Mouse (Mus musculus): ENCODE results near the gene Cyp2u1. TPM values are rescaled to one million over a fixed set of nuclear protein-coding genes. Genes with fewer than 3 reads are reported as not detected.

The Cyp2u1 gene
- total RNA-seq, 2 experiments from 2014 or later: 15.8 to 16.7 TPM

DNA sequence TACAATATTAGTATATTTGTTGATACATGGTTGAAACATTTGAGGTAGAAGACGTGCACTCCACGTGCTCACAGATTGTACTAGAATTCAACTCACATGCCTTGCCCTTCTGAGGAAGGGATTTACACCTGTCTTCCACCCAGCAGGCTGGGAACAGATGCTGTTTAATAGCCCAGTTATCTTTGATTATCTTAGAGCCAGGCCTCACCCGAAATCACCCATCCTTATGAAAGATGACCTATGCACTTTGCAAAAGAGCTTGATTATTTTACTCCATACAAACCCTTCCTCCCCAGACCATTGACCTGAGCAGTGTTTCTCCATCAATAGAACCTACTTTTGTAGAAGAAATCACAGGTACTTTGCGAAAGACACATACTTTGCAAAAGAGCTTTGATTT, 7.5 kb upstream of the Cyp2u1 start:
- intact Hi-C loops (cut with DNase I): no loop called here
- DNase-seq (ENCODE audit: low spot score in 2 of 2): no peak

DNA sequence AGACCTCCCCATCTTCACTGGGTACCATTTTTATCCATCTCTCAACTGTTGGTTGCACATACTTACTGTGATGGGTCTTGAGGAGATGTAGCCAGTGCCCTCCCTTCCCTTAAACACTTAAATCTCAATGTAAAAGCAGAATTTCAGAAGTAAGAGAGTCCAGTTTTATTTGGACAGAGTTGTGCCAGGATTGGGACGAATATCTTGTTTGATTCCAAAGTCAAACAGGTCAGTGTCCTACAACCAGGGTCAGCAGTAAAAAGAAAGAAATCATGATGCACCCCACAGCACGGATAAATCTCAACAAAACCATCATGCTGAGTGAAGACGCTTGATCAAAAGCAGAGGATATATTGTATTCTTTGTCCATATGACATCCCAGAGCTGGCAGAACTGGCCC, 4.8 kb upstream of the Cyp2u1 start:
- DNase-seq (ENCODE audit: low spot score in 2 of 2): no peak
- intact Hi-C loops (cut with DNase I): no loop called here

DNA sequence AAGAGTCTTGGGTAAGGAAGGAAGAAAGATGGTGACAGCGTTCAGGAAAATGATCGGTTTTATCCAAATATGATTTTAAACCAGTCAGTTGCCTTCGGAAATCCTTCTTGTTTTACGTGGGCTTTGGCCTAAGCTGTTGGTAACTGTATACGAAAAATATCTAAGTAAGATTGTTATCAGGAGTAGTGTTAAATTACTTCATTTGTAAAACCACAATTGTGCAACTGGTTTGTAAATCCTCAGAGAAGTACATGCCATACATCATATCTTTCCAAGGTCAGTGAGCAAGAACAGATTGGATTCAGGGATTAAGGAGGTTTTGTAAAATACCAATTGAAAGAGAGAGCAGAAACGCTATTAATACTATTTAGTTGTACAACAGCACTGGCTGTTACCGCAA, 3.2 kb upstream of the Cyp2u1 start:
- intact Hi-C loops (cut with DNase I): no loop called here
- no peak for DNase-seq (ENCODE audit: low spot score in 2 of 2)

DNA sequence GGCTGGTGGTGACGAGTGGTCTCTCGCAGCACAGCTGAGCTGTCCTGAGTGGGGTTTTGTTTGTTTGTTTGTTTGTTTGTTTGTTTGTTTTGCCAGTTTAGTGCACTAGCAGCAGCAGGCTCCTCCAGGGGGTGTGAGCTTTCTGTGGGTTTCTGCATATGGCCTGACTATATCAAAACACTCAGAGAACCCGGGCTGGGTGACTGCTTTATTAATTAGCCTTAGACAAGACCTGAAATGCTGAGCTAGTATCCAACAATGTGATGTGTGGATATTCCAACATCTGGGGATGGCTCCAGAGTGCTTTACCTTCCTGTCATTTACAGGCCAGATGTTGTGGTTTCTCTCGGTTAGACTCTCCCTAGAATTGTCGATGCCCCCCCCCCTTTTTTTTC, 290 bp upstream of the Cyp2u1 start:
- no peak for DNase-seq (ENCODE audit: low spot score in 2 of 2)
- intact Hi-C loops (cut with DNase I): no loop called here

DNA sequence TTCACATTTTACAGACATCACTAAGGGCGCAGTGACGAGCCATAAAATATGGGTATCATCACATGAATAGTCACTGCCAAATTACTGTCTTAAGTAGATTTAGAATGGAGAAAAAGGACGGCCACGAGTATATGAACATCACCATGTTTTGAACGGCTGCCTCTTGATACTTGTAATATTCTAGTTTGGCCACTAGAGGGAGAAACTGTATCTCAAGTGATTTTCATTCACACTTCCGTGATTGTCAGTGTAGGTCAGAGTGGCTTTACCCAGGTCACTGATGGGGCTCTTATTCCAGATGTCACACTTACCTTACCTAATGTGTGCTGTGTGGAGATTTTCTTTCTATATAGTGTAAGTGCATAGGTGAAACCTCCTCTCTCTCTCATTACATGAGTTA, 3.1 kb downstream of the Cyp2u1 start:
- intact Hi-C loops (cut with DNase I): no loop called here
- DNase-seq (ENCODE audit: low spot score in 2 of 2): no peak

DNA sequence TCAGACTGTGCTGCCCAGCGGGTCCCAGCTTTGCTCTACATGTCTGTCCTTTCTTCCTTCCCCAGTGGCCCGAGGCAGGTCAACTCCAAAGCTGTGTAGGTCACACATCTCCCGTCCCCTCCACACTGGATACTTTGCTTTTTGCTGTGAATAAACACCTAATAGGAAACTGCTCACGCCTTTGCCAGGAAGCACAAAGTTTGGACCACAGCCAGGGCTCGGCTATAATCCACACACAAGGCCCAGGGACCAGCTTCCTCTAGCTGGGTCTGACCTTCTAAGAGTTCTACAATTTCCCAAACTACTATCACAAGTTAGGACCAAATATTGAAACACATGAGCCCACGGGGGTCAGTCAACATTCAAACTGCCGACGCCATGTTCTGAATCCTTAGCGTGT, 3.9 kb downstream of the Cyp2u1 start:
- intact Hi-C loops (cut with DNase I): no loop called here
- DNase-seq (ENCODE audit: low spot score in 2 of 2): no peak

DNA sequence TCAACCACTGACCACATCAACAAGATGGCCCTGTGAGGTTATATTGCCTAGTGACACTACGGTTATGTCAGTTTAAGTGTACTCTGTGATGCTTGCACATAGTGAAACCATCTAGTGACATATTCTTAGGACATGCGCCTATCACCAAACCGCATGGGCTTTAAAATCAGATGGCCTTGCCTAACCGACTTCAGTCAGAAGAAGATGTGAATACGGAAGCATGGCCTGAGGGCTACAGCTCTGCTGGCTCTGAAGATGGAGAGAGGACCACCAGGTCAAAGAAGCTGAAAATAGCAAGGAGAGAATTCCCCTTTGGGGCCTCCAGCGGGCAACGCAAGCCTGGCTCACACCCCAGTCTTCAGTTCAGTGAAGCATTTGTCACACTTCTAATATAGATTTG, 6.1 kb downstream of the Cyp2u1 start:
- intact Hi-C loops (cut with DNase I): no loop called here
- DNase-seq (ENCODE audit: low spot score in 2 of 2): no peak

DNA sequence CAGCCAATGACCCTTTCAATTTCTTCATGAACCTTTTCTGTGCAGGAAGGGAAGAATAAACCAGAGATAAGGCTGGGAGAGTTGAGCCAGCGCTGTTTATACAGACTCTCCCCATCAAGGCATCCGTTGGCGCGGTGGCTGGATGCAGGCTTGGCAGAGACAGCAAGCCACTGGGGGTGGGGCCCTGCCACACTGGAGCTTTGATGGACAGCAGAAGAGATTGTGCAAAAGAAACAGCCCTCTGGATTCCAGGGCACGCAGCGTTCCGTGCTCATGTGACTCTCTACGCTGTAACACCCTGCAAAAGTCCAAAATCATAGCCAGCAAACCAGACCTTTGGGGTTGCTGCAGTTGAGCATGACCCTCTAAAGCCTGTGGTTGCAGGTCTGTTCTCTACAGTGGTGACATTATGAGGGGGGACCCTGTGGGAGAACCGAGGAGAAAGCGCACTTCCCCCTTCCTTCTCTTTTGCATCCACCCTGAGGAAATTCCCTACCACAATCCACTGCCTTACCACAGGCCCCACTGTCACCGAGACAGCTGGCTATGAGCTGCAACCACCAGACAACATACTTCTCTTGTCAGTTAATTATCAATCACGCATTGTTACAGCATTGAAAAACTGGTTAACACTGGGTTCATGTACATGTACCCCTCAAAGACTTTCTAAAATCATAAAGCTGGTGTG, 7.4 kb downstream of the Cyp2u1 start:
- DNase-seq (ENCODE audit: low spot score in 2 of 2): no peak
- intact Hi-C loops (cut with DNase I): no loop called here

DNA sequence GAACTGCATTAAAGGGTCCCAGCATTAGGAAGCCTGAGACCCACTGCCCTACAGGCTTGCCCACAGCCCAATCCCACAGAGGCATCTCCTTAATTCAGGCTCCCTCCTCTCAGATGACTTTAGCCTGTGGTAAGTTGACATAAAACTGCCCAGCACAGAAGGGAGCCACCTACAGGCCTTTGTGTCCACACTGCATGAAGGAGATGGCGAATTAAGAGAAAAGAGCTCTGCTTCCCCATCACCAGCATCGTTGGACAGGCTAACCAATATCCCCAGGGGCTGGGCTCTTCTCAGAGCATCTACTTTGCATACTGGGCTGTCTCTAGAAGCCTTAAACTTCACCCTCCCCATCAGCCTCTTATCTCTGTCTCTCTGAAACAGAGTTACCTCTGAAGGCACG, 8.5 kb downstream of the Cyp2u1 start:
- DNase-seq (ENCODE audit: low spot score in 2 of 2): no peak
- intact Hi-C loops (cut with DNase I): no loop called here

DNA sequence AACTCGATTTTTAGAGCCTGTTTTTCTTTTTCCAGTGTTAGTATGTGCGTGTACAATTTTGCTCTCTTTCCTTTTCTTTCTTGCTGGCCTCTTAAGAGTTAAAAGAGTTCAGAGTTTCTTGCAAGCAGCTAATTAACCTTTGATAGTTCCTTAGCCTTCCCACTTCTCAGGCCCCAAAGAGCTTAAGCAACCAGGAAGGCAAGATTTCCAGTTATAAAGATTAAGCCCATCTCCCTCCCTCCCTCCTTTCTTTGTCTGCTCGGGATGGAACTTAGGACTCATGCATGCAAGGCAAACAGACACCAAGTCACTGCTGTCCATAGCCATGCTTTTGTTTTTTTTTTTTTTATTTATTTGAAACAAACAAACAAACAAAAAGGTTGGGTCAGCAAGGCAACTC, 10.1 kb downstream of the Cyp2u1 start:
- intact Hi-C loops (cut with DNase I): no loop called here
- DNase-seq (ENCODE audit: low spot score in 2 of 2): no peak

DNA sequence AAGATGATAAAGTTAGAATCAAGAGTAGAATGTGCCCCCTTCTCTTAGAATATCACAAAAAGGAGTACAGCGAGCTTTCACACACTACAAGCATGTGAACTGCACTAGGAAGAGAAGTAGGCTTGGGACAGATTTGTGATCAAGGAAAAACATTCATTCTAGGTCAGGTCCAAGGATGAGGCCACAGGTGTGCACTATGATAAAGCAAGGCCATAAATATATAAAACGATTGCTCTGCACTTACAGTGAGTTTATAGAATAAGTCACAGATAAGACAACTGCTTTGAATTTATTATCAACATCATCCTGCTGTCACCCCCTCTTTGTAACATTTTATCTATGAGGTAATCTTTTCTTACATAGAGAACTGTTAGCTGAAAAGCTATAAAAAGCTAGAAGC, 10.7 kb downstream of the Cyp2u1 start:
- no peak for DNase-seq (ENCODE audit: low spot score in 2 of 2)
- intact Hi-C loops (cut with DNase I): no loop called here

DNA sequence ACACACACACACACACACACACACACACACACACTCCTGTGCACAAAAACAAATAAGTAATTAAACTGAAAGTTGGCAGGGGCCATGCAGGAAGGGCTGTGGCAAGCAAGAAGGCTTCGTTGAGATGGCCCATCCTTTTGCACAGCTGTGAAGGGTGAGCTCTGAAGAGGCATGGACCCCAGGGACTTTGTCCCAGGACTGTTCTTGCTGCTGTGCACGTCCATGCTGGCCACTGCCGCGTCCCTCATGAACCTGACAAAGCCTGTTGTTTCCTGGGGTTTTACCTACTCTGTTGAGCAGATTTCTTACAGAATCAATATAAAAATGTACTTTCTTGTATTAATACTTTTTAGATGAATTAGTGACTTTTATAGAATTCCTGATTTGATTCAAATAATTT, 11.1 kb downstream of the Cyp2u1 start:
- no peak for DNase-seq (ENCODE audit: low spot score in 2 of 2)
- intact Hi-C loops (cut with DNase I): no loop called here

DNA sequence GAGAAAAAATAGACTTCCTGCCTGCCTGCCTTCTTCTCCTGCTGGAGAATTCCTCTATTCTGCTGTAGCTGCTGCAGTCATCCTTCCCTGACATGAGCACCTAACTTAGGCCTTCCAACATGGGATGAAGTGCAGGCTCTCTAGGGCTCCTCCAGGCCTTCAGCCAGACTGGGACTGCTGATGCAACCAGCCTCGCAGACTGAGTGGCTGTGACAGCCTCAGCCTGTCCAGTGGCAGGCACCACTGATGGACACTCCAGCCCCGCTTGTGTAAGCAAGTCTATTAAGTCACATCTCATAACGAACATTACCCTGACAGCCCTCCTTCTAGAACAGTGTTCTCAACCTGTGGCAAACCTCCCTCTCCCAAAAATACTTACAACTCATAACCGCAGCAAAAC, 28.9 kb downstream of the Cyp2u1 start:
- DNase-seq (ENCODE audit: low spot score in 2 of 2): no peak
- intact Hi-C loops (cut with DNase I): no loop called here

DNA sequence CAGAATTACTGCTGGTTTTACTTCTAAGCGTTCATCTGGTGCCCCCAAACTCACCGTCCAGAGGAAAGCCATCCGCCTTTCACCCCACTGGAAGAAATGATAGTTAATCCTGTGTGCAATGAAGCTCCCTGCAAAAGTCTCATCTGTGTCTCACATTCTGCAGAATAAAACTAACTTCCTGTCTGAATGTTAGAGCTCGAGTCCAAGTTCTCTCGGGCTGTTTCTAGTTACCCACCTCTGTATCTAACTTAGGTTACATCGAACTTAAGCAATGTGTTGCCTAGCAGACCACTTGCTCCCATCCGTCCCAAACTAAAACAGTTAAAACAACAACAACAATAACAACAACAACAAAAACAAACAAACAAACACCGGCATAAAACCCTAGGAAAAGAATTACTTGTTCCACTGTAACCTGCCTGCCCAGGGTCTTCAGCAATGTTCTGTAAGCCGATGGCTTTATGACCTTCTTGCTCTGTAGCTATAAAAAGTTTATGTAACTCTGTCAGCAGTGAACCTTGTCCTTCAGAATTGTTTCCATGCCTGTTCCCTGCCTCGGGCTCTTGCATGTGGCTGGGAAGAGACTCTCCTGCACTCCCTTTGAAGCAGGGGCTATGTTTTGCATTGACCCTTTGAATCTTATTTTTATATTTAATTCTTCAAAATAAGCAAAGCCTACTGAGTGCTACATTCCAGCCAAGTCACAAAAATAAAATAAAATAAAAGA, 30.5 kb downstream of the Cyp2u1 start:
- DNase-seq (ENCODE audit: low spot score in 2 of 2): no peak
- intact Hi-C loops (cut with DNase I): no loop called here

DNA sequence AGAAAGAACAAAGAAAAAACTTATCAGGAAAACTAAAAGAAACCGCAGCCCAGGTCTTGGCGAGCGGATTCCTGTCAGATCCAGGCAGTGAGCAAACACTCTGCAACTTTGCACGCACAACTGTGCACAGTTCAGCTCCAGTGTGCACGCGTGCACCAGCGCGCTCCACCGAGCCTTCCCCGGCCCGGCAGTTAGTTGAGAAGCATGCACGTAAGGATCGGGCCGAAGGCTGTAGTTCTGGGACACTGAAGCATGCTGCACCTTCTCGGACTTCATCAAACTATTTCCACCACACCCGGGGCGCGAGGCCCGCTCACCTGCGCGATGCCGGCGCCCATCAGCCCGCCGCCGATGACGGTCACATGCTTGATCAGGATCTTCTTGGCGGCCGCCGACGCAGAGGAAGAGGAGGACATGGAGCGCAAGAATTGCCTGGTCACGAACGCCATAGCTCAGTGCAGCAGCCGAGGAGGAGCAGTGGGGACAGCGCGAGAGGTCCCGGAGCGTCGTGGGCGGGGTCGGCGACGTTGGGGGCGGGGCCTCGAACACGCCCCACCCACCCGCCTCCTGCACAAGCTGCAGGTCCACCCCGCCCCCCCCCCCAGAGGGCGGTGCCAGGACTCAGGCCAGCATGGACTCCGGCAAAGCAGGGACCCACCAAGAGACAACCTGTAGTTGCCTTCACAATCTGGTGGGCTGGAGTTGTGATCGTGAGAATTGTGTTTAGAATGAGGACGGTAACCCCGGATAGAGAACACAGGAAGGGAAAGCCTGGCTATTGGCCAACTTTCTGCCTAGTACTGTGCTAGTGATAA, 31.3 kb downstream of the Cyp2u1 start, which contains the start of gene Hadh:
Gene Hadh (minus strand): TSS at position 543 of the 815 bp plus-strand sequence.
- intact Hi-C loops (cut with DNase I): no loop called here
- DNase-seq (ENCODE audit: low spot score in 2 of 2): peak; percentile 75 to 77

DNA sequence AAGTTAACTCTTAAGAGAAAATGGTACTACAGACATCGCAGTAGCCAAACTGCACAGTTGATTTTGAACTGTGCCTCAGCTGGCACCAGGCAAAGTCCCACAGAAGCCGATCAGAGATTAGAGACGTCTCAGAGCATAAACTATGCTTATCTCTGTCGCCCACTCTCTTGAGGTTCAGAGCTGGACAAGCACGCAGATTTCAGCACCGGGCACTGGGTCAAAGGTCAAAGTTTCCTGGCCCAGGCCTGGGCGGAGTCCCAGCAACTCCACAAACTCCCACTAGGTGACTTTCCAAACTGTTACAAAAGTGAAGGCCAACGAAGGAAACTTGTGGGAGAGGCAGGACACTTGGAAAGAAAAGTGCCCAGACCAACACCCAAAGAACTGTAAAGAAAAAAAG, 31.9 kb downstream of the Cyp2u1 start:
- DNase-seq (ENCODE audit: low spot score in 2 of 2): no peak
- intact Hi-C loops (cut with DNase I): no loop called here

DNA sequence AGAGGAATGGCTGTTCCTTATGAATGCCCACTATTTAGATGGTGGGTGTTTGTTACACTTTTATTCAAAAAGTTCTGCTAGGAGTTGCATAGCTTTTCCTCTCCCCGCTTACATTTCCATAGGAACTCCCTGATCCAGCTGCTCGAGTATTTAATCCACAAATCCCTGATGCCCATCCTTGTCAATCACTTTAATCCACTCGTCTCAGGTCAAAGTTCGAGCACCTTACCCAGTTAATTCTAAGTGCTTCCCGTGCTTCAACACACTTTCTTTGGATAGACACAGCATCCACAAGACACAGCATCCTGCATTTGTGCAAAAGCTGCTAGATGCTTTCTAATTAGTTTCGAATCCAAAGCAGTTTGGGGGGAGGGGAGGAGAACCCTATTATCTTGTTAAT, 32.6 kb downstream of the Cyp2u1 start:
- no peak for DNase-seq (ENCODE audit: low spot score in 2 of 2)
- intact Hi-C loops (cut with DNase I): no loop called here

DNA sequence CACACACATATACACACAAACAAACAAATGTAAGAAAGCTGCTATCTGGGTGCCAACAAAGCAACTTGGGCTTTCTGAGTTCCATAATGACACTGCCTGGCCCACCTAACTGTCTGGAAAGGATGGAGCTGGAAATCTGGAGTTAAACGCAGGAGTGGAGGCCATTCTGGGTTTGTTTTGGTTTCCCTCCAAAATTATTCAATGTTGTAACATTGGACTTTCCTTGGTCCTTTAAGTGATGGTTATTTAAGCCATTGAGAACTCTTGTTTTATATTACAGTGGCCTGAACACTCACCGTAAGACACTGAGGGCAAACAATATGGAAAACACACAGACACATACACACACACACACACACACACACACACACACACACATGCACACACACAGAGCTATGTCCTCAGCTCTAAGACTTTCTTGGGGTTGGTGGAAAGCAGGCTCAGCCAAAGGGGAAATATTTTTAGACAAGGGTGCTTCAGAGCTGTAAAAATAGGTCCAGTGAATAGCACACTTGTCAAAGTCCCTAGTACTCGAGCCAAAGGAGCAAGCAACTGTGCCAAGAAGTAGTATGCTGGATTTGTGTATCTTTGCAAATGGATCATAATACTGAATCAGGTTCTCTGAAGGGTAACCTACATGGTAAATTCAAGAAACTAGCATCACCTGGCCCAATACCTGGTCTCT, 36.5 kb downstream of the Cyp2u1 start:
- no peak for DNase-seq (ENCODE audit: low spot score in 2 of 2)
- intact Hi-C loops (cut with DNase I): no loop called here

DNA sequence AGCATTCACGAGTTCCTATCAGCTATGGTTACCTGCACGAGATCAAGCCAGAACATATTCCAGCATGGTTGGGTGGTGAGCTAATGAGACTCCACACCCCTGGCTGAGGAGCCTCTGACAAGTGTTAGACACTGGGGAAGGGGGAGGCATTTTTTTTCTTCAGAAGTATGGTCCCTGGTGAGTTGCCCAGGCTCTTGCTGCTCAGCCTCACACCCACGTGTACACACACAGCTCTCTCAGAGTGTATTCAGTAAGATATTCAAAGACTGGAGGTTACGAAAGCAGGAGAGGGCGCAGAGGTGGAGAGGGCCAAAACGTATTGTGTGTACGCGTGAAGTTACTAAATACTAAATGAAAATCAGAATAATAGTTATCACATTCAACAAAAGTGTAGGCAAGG, 37.5 kb downstream of the Cyp2u1 start:
- DNase-seq (ENCODE audit: low spot score in 2 of 2): no peak

DNA sequence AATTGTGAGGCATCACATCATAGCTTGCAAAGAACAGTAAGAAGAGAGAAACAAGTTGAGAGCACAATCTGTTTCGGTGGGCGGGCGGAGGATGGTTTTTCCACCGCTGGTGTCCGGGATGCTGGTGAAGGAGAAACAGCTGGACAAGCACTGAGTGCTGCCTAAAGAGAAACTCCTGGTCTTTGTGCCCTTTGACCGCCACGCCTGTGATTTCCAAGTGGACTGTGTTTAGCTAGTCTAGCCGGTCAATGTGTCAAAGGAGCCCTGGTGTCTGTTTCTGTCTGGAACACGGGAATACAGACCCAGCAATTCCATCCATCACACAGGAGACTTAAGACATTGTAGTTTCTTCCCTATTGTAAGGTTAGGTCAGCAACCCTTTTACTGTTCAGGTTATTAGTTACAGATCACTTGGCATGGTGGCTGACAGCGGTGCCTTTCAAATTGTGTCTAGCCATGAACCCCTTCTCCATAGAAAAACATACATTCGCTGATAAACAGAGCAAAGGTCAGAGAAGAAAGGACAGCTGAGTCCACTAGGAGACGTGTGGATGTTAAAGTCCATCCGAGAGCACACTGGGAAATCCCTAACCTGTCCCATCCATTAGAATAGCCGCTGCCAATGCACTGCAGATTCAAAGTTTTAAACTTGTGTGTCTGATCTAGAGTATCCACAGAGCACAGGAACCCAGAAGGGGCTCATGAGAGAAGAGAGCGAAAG, 39.1 kb downstream of the Cyp2u1 start:
- intact Hi-C loops (cut with DNase I): no loop called here

More for the DNA sequence above, 37.5 kb downstream of the Cyp2u1 start:
- intact Hi-C loops (cut with DNase I): no loop called here

More for the DNA sequence above, 39.1 kb downstream of the Cyp2u1 start:
- no peak for DNase-seq (ENCODE audit: low spot score in 2 of 2)
